Mouse (Mus musculus): ENCODE results near the gene Rfpl4.

DNA sequence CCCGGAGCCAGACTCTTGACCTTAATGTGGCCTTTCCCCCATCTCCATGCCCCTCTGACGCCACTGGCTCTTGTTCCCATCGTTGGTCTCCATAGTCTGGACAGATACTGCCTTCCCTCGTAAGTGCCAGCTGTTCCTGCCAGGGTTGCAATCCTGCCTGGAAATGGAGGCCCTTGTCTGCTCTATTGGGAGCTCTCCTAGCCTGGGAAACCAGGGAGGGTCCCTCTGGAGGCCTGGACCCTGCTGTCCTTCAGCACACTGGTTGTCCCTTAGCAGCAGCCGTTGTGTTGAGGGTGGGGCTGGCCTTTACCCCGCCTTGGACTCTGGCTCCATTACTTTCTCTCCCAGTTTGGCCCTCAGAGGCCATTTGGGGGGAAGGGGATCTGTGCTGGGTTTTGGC, 24.4 kb downstream of the Rfpl4 start:
- TF ChIP-seq CTCF (IDR thresholded peaks at IDR 0.05; ENCODE audit: low read depth, low read length), result no peak
- TF ChIP-seq POLR2A (IDR thresholded peaks at IDR 0.05; ENCODE audit: extremely low read depth, insufficient read depth, low read length), result no peak

All from liver, adult 2 months (tissue).